Mouse (Mus musculus): ENCODE results near the gene Ogt.

DNA sequence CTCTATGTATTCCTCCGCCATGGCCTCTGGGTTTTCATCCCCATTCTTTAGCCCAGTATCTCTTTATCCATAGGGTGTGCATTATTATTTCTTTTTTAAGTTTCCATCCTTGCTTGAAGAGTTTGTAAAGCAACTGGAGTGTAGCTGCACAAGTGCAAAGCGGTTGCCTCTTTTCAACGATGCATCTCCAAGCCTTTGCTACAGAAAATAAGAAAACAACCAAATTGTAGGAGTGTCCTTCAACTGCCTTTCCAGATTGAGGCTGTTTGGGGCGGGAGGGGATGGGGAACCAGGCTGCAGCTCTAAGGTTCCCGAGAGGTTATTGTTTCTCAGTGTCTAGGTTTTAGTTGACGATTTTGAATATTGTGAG, 1.3 kb downstream of the Ogt start:
- TF ChIP-seq MAFK (IDR thresholded peaks at IDR 0.05; ENCODE audit: insufficient read depth, low read depth, low read length) (no peak), ZNF384 (IDR thresholded peaks at IDR 0.05; ENCODE audit: low read depth, low read length) (no peak), HCFC1 (IDR thresholded peaks at IDR 0.05; ENCODE audit: borderline replicate concordance, insufficient read depth, low read length) (no peak)
